Mouse (Mus musculus): ENCODE data around the gene Zkscan2. TPM values are rescaled to one million over a fixed set of nuclear protein-coding genes. Genes with fewer than 3 reads are reported as not detected.
A peak's percentile ranks its signal among the peaks of the same experiment; 100 is the strongest.

The Zkscan2 gene
- polyA plus RNA-seq (2014; fragmentation: Nextera tagmentation; extraction: Ambion mirVana): 3.1 and 3.7 TPM in 2 replicates

- Histone ChIP-seq H3K9ac (ENCODE audit: low read depth, low read length) (peak within 1 kb of the TSS; percentile 79), H3K27me3 (replicated peaks; ENCODE audit: control insufficient read depth, insufficient read depth, low read length) (no peaks in the 10 kb centered on the region), H3K4me1 (ENCODE audit: control insufficient read depth, insufficient read depth, low read length) (no peaks in the 10 kb centered on the region), H3K27ac (replicated peaks; ENCODE audit: low read depth, low read length) (peak within 1 kb of the TSS; percentile 49; the same call in 1 of the 2 replicates), H3K4me3 (ENCODE audit: low read depth, low read length) (peak within 1 kb of the TSS; percentile 71), H3K36me3 (ENCODE audit: control insufficient read depth, insufficient read depth, low read length) (peaks cover 19% of the 10 kb centered on the region), H3K4me2 (ENCODE audit: low read depth, low read length) (peak within 1 kb of the TSS; percentile 89), H3K9me3 (ENCODE audit: control insufficient read depth, low read length) (no peaks in the 10 kb centered on the region)
- DNase-seq (ENCODE audit: low spot score): peak; percentile 95
- 3% methylated on average over 39 of the region's 71 CpGs for WGBS
- ATAC-seq (ENCODE audit: low read depth): peak; percentile 95
Observed at GRCm38 (mm10) chr7:123500239-123501219, at the start of gene Zkscan2. Gene Zkscan2 (minus strand): TSS chr7:123500449.

GRCm38 (mm10) chr7:123529190-123529589, 28.9 kb upstream of the Zkscan2 start:
- H3K4me3 ChIP-seq (ENCODE audit: low read depth, low read length): no peak overlapping the region
- H3K36me3 ChIP-seq (ENCODE audit: control insufficient read depth, insufficient read depth, low read length): no peaks in the 10 kb centered on the region
- H3K27ac ChIP-seq (replicated peaks; ENCODE audit: low read depth, low read length): no peak overlapping the region
- 78% methylated on average over 3 of the region's 3 CpGs for WGBS
- ATAC-seq (ENCODE audit: low read depth): no peak
- no peaks in the 10 kb centered on the region for H3K27me3 ChIP-seq (replicated peaks; ENCODE audit: control insufficient read depth, insufficient read depth, low read length)
- DNase-seq (ENCODE audit: low spot score): no peak
- H3K9ac ChIP-seq (ENCODE audit: low read depth, low read length): no peak overlapping the region
- H3K4me2 ChIP-seq (ENCODE audit: low read depth, low read length): no peak overlapping the region
- no peaks in the 10 kb centered on the region for H3K4me1 ChIP-seq (ENCODE audit: control insufficient read depth, insufficient read depth, low read length)
- H3K9me3 ChIP-seq (ENCODE audit: control insufficient read depth, low read length): no peaks in the 10 kb centered on the region

- Histone ChIP-seq H3K4me2 (ENCODE audit: low read depth, low read length) (no peak overlapping the region), H3K27ac (replicated peaks; ENCODE audit: low read depth, low read length) (no peak overlapping the region), H3K9ac (ENCODE audit: low read depth, low read length) (no peak overlapping the region), H3K36me3 (ENCODE audit: control insufficient read depth, insufficient read depth, low read length) (no peaks in the 10 kb centered on the region), H3K27me3 (replicated peaks; ENCODE audit: control insufficient read depth, insufficient read depth, low read length) (no peaks in the 10 kb centered on the region), H3K9me3 (ENCODE audit: control insufficient read depth, low read length) (no peaks in the 10 kb centered on the region), H3K4me3 (ENCODE audit: low read depth, low read length) (no peak overlapping the region), H3K4me1 (ENCODE audit: control insufficient read depth, insufficient read depth, low read length) (no peaks in the 10 kb centered on the region)
- whole genome bisulfite sequencing: 47% methylated on average over 10 of the region's 10 CpGs
- ATAC-seq (ENCODE audit: low read depth) (no peak), DNase-seq (ENCODE audit: low spot score) (no peak)
Observed at GRCm38 (mm10) chr7:123525761-123526160, 25.5 kb upstream of the Zkscan2 start.

- no peaks in the 10 kb centered on the region for H3K27me3 ChIP-seq (replicated peaks; ENCODE audit: control insufficient read depth, insufficient read depth, low read length)
- no peak overlapping the region for H3K9ac ChIP-seq (ENCODE audit: low read depth, low read length)
- WGBS: 21% methylated on average over 8 of the region's 8 CpGs
- no peak overlapping the region for H3K27ac ChIP-seq (replicated peaks; ENCODE audit: low read depth, low read length)
- DNase-seq (ENCODE audit: low spot score) (peak; percentile 77), ATAC-seq (ENCODE audit: low read depth) (no peak)
- H3K4me1 ChIP-seq (ENCODE audit: control insufficient read depth, insufficient read depth, low read length): no peaks in the 10 kb centered on the region
- no peak overlapping the region for H3K4me3 ChIP-seq (ENCODE audit: low read depth, low read length)
- no peaks in the 10 kb centered on the region for H3K9me3 ChIP-seq (ENCODE audit: control insufficient read depth, low read length)
- H3K36me3 ChIP-seq (ENCODE audit: control insufficient read depth, insufficient read depth, low read length): no peaks in the 10 kb centered on the region
- H3K4me2 ChIP-seq (ENCODE audit: low read depth, low read length): no peak overlapping the region
Observed at GRCm38 (mm10) chr7:123524218-123524861, 24.1 kb upstream of the Zkscan2 start.

GRCm38 (mm10) chr7:123507946-123508345, 7.7 kb upstream of the Zkscan2 start:
- no peak overlapping the region for H3K4me3 ChIP-seq (ENCODE audit: low read depth, low read length)
- DNase-seq (ENCODE audit: low spot score): peak; percentile 42
- 0 out of 2 replicates have a peak, but pooled peaks cover 13% of the 10 kb centered on the region for H3K9me3 ChIP-seq (ENCODE audit: control insufficient read depth, low read length)
- no peak overlapping the region for H3K9ac ChIP-seq (ENCODE audit: low read depth, low read length)
- no peaks in the 10 kb centered on the region for H3K27me3 ChIP-seq (replicated peaks; ENCODE audit: control insufficient read depth, insufficient read depth, low read length)
- ATAC-seq (ENCODE audit: low read depth): peak; percentile 44; the same call in 1 of the 2 replicates
- no peaks in the 10 kb centered on the region for H3K4me1 ChIP-seq (ENCODE audit: control insufficient read depth, insufficient read depth, low read length)
- no peaks in the 10 kb centered on the region for H3K36me3 ChIP-seq (ENCODE audit: control insufficient read depth, insufficient read depth, low read length)
- H3K27ac ChIP-seq (replicated peaks; ENCODE audit: low read depth, low read length): no peak overlapping the region
- 71% methylated on average over 7 of the region's 7 CpGs for WGBS
- no peak overlapping the region for H3K4me2 ChIP-seq (ENCODE audit: low read depth, low read length)

GRCm38 (mm10) chr7:123503358-123503757, 3.1 kb upstream of the Zkscan2 start:
- no peak overlapping the region for H3K4me2 ChIP-seq (ENCODE audit: low read depth, low read length)
- WGBS: 4% methylated on average over 1 of the region's 1 CpGs
- 0 out of 2 replicates have a peak, but pooled peaks cover 13% of the 10 kb centered on the region for H3K9me3 ChIP-seq (ENCODE audit: control insufficient read depth, low read length)
- H3K27me3 ChIP-seq (replicated peaks; ENCODE audit: control insufficient read depth, insufficient read depth, low read length): no peaks in the 10 kb centered on the region
- no peaks in the 10 kb centered on the region for H3K36me3 ChIP-seq (ENCODE audit: control insufficient read depth, insufficient read depth, low read length)
- DNase-seq (ENCODE audit: low spot score): peak; percentile 84
- no peak overlapping the region for H3K4me3 ChIP-seq (ENCODE audit: low read depth, low read length)
- no peak overlapping the region for H3K9ac ChIP-seq (ENCODE audit: low read depth, low read length)
- H3K27ac ChIP-seq (replicated peaks; ENCODE audit: low read depth, low read length): no peak overlapping the region
- no peak for ATAC-seq (ENCODE audit: low read depth)
- H3K4me1 ChIP-seq (ENCODE audit: control insufficient read depth, insufficient read depth, low read length): no peaks in the 10 kb centered on the region

GRCm38 (mm10) chr7:123499481-123500238, 589 bp downstream of the Zkscan2 start:
- no peak for DNase-seq (ENCODE audit: low spot score)
- no peak for ATAC-seq (ENCODE audit: low read depth)
- Histone ChIP-seq H3K4me2 (ENCODE audit: low read depth, low read length) (peak overlapping the region; percentile 89), H3K9ac (ENCODE audit: low read depth, low read length) (peak overlapping the region; percentile 79), H3K9me3 (ENCODE audit: control insufficient read depth, low read length) (no peaks in the 10 kb centered on the region), H3K27ac (replicated peaks; ENCODE audit: low read depth, low read length) (0 out of 2 replicates have a peak overlapping the region, but pooled peaks have one; percentile 12), H3K4me3 (ENCODE audit: low read depth, low read length) (peak overlapping the region; percentile 71), H3K27me3 (replicated peaks; ENCODE audit: control insufficient read depth, insufficient read depth, low read length) (no peaks in the 10 kb centered on the region), H3K4me1 (ENCODE audit: control insufficient read depth, insufficient read depth, low read length) (no peaks in the 10 kb centered on the region), H3K36me3 (ENCODE audit: control insufficient read depth, insufficient read depth, low read length) (peaks cover 21% of the 10 kb centered on the region)
- WGBS: 36% methylated on average over 19 of the region's 19 CpGs

GRCm38 (mm10) chr7:123487703-123488102, 12.5 kb downstream of the Zkscan2 start:
- ATAC-seq (ENCODE audit: low read depth) (no peak), DNase-seq (ENCODE audit: low spot score) (peak; percentile 16)
- H3K4me3 ChIP-seq (ENCODE audit: low read depth, low read length): no peak overlapping the region
- no peak overlapping the region for H3K4me2 ChIP-seq (ENCODE audit: low read depth, low read length)
- no peaks in the 10 kb centered on the region for H3K4me1 ChIP-seq (ENCODE audit: control insufficient read depth, insufficient read depth, low read length)
- no peaks in the 10 kb centered on the region for H3K9me3 ChIP-seq (ENCODE audit: control insufficient read depth, low read length)
- H3K9ac ChIP-seq (ENCODE audit: low read depth, low read length): no peak overlapping the region
- H3K36me3 ChIP-seq (ENCODE audit: control insufficient read depth, insufficient read depth, low read length): 0 out of 2 replicates have a peak, but pooled peaks cover 8% of the 10 kb centered on the region
- 74% methylated on average over 5 of the region's 5 CpGs for WGBS
- H3K27ac ChIP-seq (replicated peaks; ENCODE audit: low read depth, low read length): no peak overlapping the region
- no peaks in the 10 kb centered on the region for H3K27me3 ChIP-seq (replicated peaks; ENCODE audit: control insufficient read depth, insufficient read depth, low read length)
